Mouse (Mus musculus): Measurements from ENCODE around the gene Acot11. TPM values are rescaled to one million over a fixed set of nuclear protein-coding genes. Genes with fewer than 3 reads are reported as not detected.

Acot11 gene
- polyA plus RNA-seq (2012; rRNA removed; ENCODE audit: low replicate concordance) = 13.6 and 15.7 TPM in 2 replicates

GRCm38 (mm10) chr4:106804910-106805274 lies at the start of gene Acot11:
Gene Acot11 (minus strand): TSS chr4:106804998.

GRCm38 (mm10) chr4:106733636-106734035 lies 71.2 kb downstream of the Acot11 start, which contains the start of gene Fam151a:
Gene Fam151a (plus strand): TSS chr4:106733889.

DNA sequence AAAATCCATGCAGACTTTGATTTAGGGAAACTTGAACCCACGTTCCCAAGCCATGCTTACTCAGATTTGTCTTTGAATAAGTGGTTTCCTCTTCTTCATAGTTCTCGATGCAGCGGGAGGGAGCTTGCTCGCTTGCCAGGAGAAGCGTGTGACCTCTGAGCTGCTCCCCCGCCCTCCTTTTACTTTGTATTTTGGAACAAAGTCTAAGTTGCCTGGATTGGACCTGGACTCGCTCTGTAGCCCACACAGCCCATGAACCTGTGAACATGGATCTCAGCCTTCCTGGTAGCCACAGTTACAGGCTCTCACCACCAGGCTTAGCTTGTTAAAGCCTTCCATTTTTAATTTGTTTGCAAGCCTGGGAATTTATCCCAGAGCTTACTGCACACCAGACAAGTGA lies 74.0 kb downstream of the Acot11 start, which contains the start of gene Mroh7:
TSS of gene Mroh7 (minus strand) at position 112 of the 400 bp plus-strand sequence.

Other genes with a start within 250 kb of the Acot11 start
- 48.7 and 70.3 TPM in 2 replicates for gene Dhcr24, start 244.0 kb downstream of the Acot11 start, polyA plus RNA-seq (2012; rRNA removed; ENCODE audit: low replicate concordance)
- gene Lexm, start 187.8 kb downstream of the Acot11 start, polyA plus RNA-seq (2012; rRNA removed; ENCODE audit: low replicate concordance) = not detected in 2 replicates
- gene Ttc22, start 182.6 kb downstream of the Acot11 start, polyA plus RNA-seq (2012; rRNA removed; ENCODE audit: low replicate concordance) = 1.8 TPM in 1 of 2 replicates, not detected in the other
- 10.8 and 17.0 TPM in 2 replicates for gene Pars2, start 153.9 kb downstream of the Acot11 start, polyA plus RNA-seq (2012; rRNA removed; ENCODE audit: low replicate concordance)
- 53.7 and 81.7 TPM in 2 replicates for gene Ttc4, start 126.1 kb downstream of the Acot11 start, polyA plus RNA-seq (2012; rRNA removed; ENCODE audit: low replicate concordance)
- gene Mroh7, start 74.1 kb downstream of the Acot11 start, polyA plus RNA-seq (2012; rRNA removed; ENCODE audit: low replicate concordance) = 1.0 and 3.9 TPM in 2 replicates
- gene Fam151a, start 71.1 kb downstream of the Acot11 start, polyA plus RNA-seq (2012; rRNA removed; ENCODE audit: low replicate concordance) = 0.27 and 1.5 TPM in 2 replicates
- 36.8 and 73.7 TPM in 2 replicates for gene Ssbp3, start 105.7 kb upstream of the Acot11 start, polyA plus RNA-seq (2012; rRNA removed; ENCODE audit: low replicate concordance)

Data from subcutaneous adipose tissue, adult 2 months (tissue).